Mouse (Mus musculus) midbrain, embryonic 12.5 days (tissue): ENCODE results near the gene Erp27. TPM values are rescaled to one million over a fixed set of nuclear protein-coding genes. Genes with fewer than 3 reads are reported as not detected.
"Not testable (repeated sequence)": the region's sequence is repeated elsewhere in the genome, so short reads cannot be mapped to it uniquely, and the experiment has no call there.

ENCODE experiments used
- ATAC-seq: fragments of 200-750 bp; cut with Nextera tagmentation; 2 replicates; pipeline ENCODE4 v1.8.0; 2017; ENCODE audit warnings: low read depth, moderate TSS enrichment, moderate library complexity; ENCODE audit not compliant: low FRiP score
- H3K27ac ChIP-seq: fragments of 300-500 bp; sonication (generic); replicated peaks from 2 replicates; pipeline ENCODE4 v1.5.1; 2016; ENCODE audit warnings: mild to moderate bottlenecking
- H3K27me3 ChIP-seq: fragments of 300-500 bp; sonication (generic); 2 replicates; pipeline ENCODE4 v1.6.1; 2016; ENCODE audit warnings: mild to moderate bottlenecking
- H3K36me3 ChIP-seq: fragments of 300-500 bp; sonication (generic); 2 replicates; pipeline ENCODE4 v1.6.1; 2016
- H3K4me1 ChIP-seq: fragments of 300-500 bp; sonication (generic); 2 replicates; pipeline ENCODE4 v1.6.1; 2016
- H3K4me2 ChIP-seq: fragments of 300-500 bp; sonication (generic); replicated peaks from 2 replicates; pipeline ENCODE4 v1.6.1; 2016; ENCODE audit warnings: mild to moderate bottlenecking, moderate library complexity
- H3K4me3 ChIP-seq: fragments of 300-500 bp; sonication (generic); 2 replicates; pipeline ENCODE4 v1.5.1; 2016; ENCODE audit warnings: mild to moderate bottlenecking
- H3K9ac ChIP-seq: fragments of 300-500 bp; sonication (generic); replicated peaks from 2 replicates; pipeline ENCODE4 v1.6.1; 2016; ENCODE audit warnings: mild to moderate bottlenecking, moderate library complexity
- H3K9me3 ChIP-seq: fragments of 300-500 bp; sonication (generic); 2 replicates; pipeline ENCODE4 v1.6.1; 2016; ENCODE audit warnings: mild to moderate bottlenecking
- WGBS: fragments of 180-500 bp; shearing (Covaris S2); methylation state at CpG from one replicate; pipeline ENCODE4 v1.1.7; 2016; 5-methylcytosine and 5-hydroxymethylcytosine counted together
- polyA plus RNA-seq: library from polyadenylated mRNA; unstranded; fragments of >200 nt; fragmentation: Nextera tagmentation; extraction: Ambion mirVana; gene quantifications from 2 replicates; pipeline ENCODE4 v1.2.1, GENCODE M21; 2016

The Erp27 gene
- not detected in 2 replicates for polyA plus RNA-seq

DNA sequence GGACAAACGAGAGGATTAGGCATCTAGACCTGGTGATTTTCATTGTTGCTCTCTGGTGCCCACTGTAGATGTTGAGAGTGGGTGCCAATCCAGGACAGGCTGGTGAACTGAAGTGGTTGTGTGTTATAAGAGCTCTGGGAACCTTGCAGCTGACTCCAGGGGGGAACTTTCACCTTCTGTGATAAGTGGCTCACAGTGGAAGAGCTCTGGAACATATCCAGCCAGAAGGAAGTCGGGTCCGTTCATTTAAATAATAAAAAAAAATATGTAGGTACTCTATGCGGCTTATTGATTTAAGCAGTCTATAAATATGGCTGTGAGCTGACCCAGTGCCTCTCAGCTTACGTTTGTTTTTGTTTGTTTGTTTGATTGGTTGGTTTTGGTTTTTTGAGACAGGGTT, at the start of gene Erp27:
Gene Erp27 (minus strand): TSS at position 101 of the 400 bp plus-strand sequence.
- Histone ChIP-seq H3K9me3 (no peaks in the 10 kb centered on the region), H3K4me2 (no peak within 1 kb of the TSS), H3K27me3 (no peaks in the 10 kb centered on the region), H3K4me1 (no peaks in the 10 kb centered on the region), H3K36me3 (no peaks in the 10 kb centered on the region), H3K27ac (no peak within 1 kb of the TSS), H3K4me3 (no peak within 1 kb of the TSS), H3K9ac (no peak within 1 kb of the TSS)
- no peak for ATAC-seq
- 80% methylated on average over 5 of the region's 5 CpGs for WGBS

DNA sequence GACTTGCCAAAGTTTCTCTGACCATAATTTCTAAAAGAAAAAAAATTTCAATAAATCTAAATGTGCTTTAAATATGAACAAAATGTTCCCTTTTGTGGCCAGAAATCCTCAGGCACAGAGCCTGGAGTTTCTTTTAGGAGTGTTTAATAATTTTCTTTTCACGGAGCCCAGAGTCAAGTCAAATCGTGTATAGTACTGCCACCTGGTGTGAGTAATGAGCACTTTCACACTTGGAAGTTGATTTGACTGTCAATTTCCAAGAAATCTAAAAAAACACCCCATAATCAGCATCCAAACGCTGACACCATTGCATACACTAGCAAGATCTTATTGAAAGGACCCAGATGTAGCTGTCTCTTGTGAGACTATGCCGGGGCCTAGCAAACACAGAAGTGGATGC, 46.9 kb upstream of the Erp27 start:
- not testable (repeated sequence) for ATAC-seq, H3K9ac ChIP-seq, H3K27ac ChIP-seq, H3K4me2 ChIP-seq, H3K4me1 ChIP-seq, H3K27me3 ChIP-seq, H3K4me3 ChIP-seq, H3K9me3 ChIP-seq, H3K36me3 ChIP-seq
- 64% methylated on average over 4 of the region's 4 CpGs for WGBS

DNA sequence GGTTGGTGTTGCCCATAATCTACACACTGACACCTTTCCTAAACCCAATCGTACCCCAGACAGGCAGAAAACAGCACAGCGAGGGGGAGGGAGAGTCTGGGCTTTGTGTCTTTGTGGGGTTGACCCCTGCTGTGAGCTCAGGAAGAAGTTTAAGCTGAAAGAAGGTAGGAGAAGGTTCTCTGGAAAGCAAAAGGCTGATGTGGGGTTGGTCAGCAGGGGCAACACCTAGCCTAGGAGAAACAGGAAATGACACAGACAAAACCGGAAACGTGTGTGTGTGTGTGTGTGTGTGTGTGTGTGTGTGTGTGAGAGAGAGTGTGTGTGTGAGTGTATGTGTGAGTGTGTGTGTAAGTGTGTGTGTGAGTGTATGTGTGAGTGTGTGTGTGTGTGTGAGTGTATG, 45.5 kb upstream of the Erp27 start:
- no peaks in the 10 kb centered on the region for H3K4me1 ChIP-seq
- no peak overlapping the region for H3K27ac ChIP-seq
- no peak overlapping the region for H3K9ac ChIP-seq
- H3K36me3 ChIP-seq: no peaks in the 10 kb centered on the region
- H3K9me3 ChIP-seq: no peaks in the 10 kb centered on the region
- no peak overlapping the region for H3K4me2 ChIP-seq
- H3K4me3 ChIP-seq: no peak overlapping the region
- no peaks in the 10 kb centered on the region for H3K27me3 ChIP-seq
- WGBS: 65% methylated on average over 4 of the region's 4 CpGs
- no peak for ATAC-seq

DNA sequence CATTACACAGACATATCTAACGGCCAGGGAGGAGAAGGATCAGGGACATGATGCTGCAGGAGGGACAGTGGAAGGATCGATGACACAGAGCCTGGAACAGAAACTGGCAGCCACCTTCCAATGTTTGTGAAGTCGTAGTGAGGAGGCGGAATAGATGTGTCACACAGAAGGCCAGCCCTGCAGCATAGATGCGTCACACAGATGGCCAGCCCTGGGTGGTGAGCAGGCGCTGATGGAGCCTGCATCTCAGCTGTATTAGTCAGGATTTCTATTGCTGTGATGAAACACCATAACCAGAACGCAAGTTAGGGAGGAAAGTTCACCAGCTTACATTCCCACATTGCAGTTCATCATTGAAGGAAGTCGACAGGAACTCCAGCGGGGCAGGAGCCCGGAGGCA, 43.9 kb upstream of the Erp27 start:
- Histone ChIP-seq H3K4me2 (no peak overlapping the region), H3K36me3 (no peaks in the 10 kb centered on the region), H3K9ac (no peak overlapping the region), H3K4me1 (no peaks in the 10 kb centered on the region), H3K27ac (no peak overlapping the region), H3K27me3 (no peaks in the 10 kb centered on the region), H3K9me3 (no peaks in the 10 kb centered on the region), H3K4me3 (no peak overlapping the region)
- 83% methylated on average over 10 of the region's 10 CpGs for WGBS
- ATAC-seq: no peak

DNA sequence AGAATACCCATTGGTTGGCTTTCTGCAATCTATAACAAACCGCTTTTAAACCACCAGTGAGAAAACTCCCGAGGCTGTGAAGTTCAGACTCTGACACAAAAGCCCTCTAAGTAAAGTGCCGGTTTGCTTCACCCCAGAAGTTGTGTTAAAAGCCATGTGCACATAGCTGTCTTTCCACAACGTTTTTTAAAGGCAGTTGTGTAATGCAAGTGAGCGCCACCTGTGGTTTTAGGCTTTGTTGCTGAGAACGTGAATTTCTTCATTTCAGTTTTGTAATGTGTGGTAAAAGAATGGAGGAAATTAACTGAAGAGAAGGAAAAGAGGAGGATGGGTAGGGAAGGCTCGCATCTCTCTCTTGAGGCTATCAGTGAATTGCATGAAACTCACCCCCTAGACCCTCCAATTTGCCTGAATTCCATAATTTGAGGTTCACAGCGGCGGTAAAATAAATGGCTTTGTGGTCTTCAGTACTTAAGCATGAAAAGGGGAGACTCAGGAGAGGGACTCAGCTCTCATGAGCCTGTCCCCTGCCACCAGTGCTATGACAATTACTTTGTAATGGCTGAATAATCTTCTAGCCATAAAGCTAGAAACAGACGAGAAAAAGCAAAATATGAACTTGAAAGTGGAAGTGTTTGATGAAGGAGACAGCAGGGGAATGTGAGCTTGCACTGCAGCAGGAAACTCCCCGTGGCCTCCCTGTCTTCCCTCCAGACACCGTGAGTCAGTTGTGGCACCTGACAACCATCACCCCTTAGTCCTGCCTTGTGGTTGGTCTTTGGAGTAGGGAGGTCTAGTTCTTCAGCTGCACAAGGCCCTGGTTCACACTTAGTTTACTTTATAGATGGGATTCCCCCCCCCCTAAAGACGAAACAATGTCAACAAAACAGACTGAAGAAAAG, 42.9 kb upstream of the Erp27 start:
- Histone ChIP-seq H3K9me3 (no peaks in the 10 kb centered on the region), H3K4me2 (no peak overlapping the region), H3K9ac (no peak overlapping the region), H3K27me3 (no peaks in the 10 kb centered on the region), H3K4me3 (no peak overlapping the region), H3K36me3 (no peaks in the 10 kb centered on the region), H3K27ac (no peak overlapping the region), H3K4me1 (no peaks in the 10 kb centered on the region)
- no peak for ATAC-seq
- WGBS: 73% methylated on average over 13 of the region's 13 CpGs

DNA sequence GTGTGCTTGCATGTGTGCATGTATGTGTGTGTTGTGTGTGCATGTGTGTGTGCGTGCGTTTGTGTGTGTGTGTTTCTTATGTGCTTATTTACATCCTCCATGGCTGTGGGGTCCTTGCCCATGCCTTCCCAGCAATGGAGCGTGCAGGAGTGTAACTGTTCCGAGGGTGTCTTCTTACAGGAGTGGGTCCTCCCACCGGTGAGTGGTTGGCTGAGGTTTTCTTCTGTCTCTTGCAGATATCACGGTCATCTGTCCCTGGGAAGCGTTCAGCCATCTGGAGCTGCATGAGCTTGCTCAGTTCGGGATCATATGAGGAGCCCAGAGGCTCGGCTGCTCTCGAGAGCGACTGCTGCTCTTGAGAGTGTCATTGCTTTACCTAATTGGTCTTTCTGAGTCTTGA, 41.0 kb upstream of the Erp27 start:
- 86% methylated on average over 11 of the region's 11 CpGs for WGBS

DNA sequence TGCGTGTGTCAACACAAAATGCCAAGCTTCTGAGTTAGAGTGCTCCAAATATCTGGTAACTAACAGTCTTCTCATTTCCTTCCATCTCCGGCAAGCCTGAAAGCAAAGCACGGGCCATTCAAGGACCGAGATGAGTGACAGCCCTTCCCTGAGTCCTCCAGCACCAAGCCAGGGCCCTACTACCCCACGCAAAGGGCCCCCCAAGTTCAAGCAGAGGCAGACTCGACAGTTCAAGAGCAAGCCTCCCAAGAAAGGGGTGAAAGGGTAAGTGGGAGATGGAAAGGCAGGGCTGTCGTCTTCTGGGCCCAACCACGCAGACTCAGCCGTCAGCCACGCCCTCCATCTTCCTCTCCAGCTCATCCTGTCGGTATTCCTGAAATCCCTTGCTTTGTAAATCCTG, 37.2 kb upstream of the Erp27 start:
- no peak for ATAC-seq
- Histone ChIP-seq H3K4me1 (no peaks in the 10 kb centered on the region), H3K9ac (no peak overlapping the region), H3K9me3 (no peaks in the 10 kb centered on the region), H3K4me2 (no peak overlapping the region), H3K27ac (no peak overlapping the region), H3K27me3 (no peaks in the 10 kb centered on the region), H3K4me3 (no peak overlapping the region), H3K36me3 (no peaks in the 10 kb centered on the region)
- WGBS: 68% methylated on average over 11 of the region's 11 CpGs

More for the DNA sequence above, 41.0 kb upstream of the Erp27 start:
- Histone ChIP-seq H3K4me3 (no peak overlapping the region), H3K27ac (no peak overlapping the region), H3K4me2 (no peak overlapping the region), H3K4me1 (no peaks in the 10 kb centered on the region), H3K27me3 (no peaks in the 10 kb centered on the region), H3K9me3 (no peaks in the 10 kb centered on the region), H3K36me3 (no peaks in the 10 kb centered on the region), H3K9ac (no peak overlapping the region)
- ATAC-seq: no peak

DNA sequence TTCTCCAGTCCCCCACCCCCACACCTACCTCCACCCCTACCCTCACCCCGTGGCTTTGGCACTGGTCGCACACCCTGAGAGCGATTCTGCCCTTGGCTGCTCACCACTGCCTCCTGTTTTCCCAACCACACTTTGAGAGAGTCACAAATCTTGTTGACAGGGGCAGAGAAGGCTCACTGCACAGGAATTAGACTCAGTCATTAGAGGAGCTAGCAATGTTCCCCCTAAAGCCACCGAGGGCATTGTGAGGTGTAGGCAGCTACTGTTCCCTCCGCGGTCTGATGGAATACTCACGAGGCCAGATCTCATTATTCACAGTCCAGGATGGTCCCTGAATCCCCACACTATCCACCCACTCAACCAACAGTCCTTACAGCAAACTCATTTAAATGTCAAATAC, 35.1 kb upstream of the Erp27 start:
- Histone ChIP-seq H3K9ac (no peak overlapping the region), H3K4me3 (no peak overlapping the region), H3K36me3 (no peaks in the 10 kb centered on the region), H3K27ac (no peak overlapping the region), H3K27me3 (no peaks in the 10 kb centered on the region), H3K4me1 (no peaks in the 10 kb centered on the region), H3K4me2 (no peak overlapping the region), H3K9me3 (no peaks in the 10 kb centered on the region)
- 79% methylated on average over 7 of the region's 7 CpGs for WGBS
- ATAC-seq: no peak

DNA sequence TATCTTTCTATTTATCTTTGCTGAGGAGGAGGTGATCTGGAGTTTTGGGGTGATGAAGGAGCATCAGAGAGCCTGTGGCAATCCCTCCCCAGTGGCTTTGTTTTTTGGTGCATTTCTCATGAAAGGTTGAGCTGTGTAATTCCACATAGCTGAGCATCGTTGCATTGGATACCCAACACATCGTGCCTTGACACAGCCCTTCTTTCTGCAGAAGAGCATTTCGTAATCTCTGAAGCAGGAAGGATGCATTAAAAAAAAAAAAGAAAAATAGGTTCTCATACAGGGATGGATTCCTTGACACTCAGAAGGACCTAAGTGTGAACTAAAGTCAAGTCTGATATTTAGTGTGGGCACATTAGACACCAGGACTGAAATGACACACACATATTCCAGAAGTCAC, 33.3 kb upstream of the Erp27 start:
- no peaks in the 10 kb centered on the region for H3K9me3 ChIP-seq
- no peak for ATAC-seq
- H3K36me3 ChIP-seq: no peaks in the 10 kb centered on the region
- H3K4me3 ChIP-seq: no peak overlapping the region
- no peak overlapping the region for H3K9ac ChIP-seq
- H3K4me2 ChIP-seq: no peak overlapping the region
- H3K4me1 ChIP-seq: no peaks in the 10 kb centered on the region
- no peak overlapping the region for H3K27ac ChIP-seq
- H3K27me3 ChIP-seq: no peaks in the 10 kb centered on the region
- 89% methylated on average over 3 of the region's 3 CpGs for WGBS

DNA sequence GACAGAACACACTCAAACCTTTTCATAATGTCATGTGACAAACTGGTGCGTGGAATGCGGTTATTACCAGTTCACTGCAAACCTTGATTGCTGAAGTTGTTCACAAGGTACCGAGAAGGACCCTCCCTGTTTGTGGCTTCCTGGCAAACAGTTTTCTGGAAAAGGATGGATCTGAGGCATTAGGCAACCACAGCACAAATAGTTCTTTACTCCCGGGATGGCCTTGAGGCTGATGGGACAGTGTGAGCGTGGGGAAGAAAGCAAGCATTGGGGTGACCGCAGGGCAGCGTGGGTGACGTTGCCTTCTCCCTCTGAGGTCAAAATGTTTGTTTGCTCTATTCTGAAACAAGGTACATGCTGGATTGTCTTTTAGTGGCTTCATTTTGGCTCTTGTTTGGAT, 32.7 kb upstream of the Erp27 start:
- Histone ChIP-seq H3K4me1 (no peaks in the 10 kb centered on the region), H3K36me3 (no peaks in the 10 kb centered on the region), H3K4me2 (no peak overlapping the region), H3K4me3 (no peak overlapping the region), H3K9me3 (no peaks in the 10 kb centered on the region), H3K27ac (no peak overlapping the region), H3K9ac (no peak overlapping the region), H3K27me3 (no peaks in the 10 kb centered on the region)
- ATAC-seq: no peak
- WGBS: 90% methylated on average over 8 of the region's 8 CpGs

DNA sequence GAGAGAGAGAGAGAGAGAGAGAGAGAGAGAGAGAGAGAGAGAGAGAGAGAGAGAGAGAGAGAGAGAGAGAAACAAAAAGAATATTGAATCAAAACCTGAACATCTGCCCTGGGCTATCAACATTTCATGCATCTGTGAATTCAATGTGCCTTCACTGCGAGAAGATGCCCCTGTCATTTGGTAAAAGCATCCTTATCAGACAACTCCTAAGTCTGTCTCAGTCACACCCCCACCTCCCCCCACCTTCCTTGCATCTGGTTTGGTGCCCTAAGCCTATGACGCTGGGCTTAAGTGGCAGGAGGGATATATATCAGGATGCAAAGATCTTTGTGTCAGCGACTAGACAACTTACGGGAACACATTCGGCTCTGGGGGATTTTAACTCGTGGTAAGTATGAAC, 32.2 kb upstream of the Erp27 start:
- no peak overlapping the region for H3K9ac ChIP-seq
- H3K4me3 ChIP-seq: no peak overlapping the region
- 86% methylated on average over 6 of the region's 6 CpGs for WGBS
- no peaks in the 10 kb centered on the region for H3K36me3 ChIP-seq
- H3K4me2 ChIP-seq: no peak overlapping the region
- no peak for ATAC-seq
- no peak overlapping the region for H3K27ac ChIP-seq
- H3K27me3 ChIP-seq: no peaks in the 10 kb centered on the region
- H3K9me3 ChIP-seq: no peaks in the 10 kb centered on the region
- no peaks in the 10 kb centered on the region for H3K4me1 ChIP-seq

DNA sequence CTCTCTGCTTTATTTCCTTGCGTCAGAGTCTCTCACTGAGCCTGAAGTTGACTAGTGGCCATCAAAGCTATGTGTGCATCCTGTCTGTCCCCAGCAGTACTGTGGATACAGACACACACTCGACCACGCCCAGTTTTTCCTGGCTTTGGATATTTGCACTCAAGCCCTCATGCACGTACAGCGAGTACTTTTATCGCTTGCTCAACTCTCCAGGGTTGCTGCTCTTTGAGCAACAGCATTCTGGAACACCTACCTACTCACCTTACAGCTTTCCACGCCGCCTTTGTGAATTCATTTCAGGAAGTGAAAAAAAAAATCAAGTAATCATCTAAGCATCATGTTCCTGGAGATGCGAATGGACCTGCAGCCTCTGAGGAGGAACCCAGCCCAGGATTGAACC, 30.9 kb upstream of the Erp27 start:
- no peak for ATAC-seq
- Histone ChIP-seq H3K9ac (no peak overlapping the region), H3K4me2 (no peak overlapping the region), H3K27ac (no peak overlapping the region), H3K36me3 (no peaks in the 10 kb centered on the region), H3K27me3 (no peaks in the 10 kb centered on the region), H3K4me1 (0 out of 2 replicates have a peak, but pooled peaks cover under 1% of the 10 kb centered on the region), H3K9me3 (no peaks in the 10 kb centered on the region), H3K4me3 (no peak overlapping the region)
- WGBS: 89% methylated on average over 9 of the region's 9 CpGs

DNA sequence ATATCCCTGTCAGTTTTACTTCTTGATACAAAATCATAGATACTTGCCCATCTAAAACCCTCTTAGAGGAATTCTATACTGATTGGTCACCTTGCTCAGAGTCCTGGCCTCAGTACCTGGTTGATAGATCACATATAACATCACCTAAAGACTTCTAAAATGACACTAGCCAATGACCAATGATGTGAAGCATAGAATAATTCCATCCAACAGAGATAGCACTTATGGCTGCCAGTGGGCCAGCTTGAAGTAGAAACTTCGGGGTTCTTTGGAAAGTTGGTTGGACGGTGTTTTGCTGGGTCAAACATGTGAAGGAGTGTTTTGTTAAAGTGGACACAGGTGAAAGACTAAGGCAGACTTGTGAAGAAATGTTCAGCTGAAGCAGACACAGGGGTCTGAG, 28.2 kb upstream of the Erp27 start:
- 94% methylated on average over 2 of the region's 2 CpGs for WGBS
- Histone ChIP-seq H3K4me1 (peaks cover 5% of the 10 kb centered on the region; the same call in 1 of the 2 replicates), H3K36me3 (no peaks in the 10 kb centered on the region), H3K27me3 (no peaks in the 10 kb centered on the region), H3K27ac (no peak overlapping the region), H3K9me3 (no peaks in the 10 kb centered on the region), H3K4me3 (no peak overlapping the region), H3K4me2 (no peak overlapping the region), H3K9ac (no peak overlapping the region)
- ATAC-seq: no peak
